Mouse (Mus musculus) right cerebral cortex, postnatal 36 days (tissue): ENCODE results near the gene Mis12.

Experiments
- DNase-seq, 2 experiments: peaks; one replicate each; pipeline ENCODE4 v3.0.0; 2022; ENCODE audit warnings: low spot score in 2 of 2, mixed read lengths in 1 of 2

The Mis12 gene

GRCm38 (mm10) chr11:71019201-71020068, at the start of gene Mis12, which contains the start of gene Derl2:
Gene Mis12 (plus strand): TSS chr11:71019611.
Gene Derl2 (minus strand): TSS chr11:71019841.
- peak; percentile 100 for DNase-seq

GRCm38 (mm10) chr11:70969821-70970559, 49.4 kb upstream of the Mis12 start, which contains the start of the genes Nup88 and Rpain:
Gene Nup88 (minus strand): TSS chr11:70969973.
Gene Rpain (plus strand): TSS chr11:70970213.
- peak; percentile 94 to 95 for DNase-seq

DNA sequence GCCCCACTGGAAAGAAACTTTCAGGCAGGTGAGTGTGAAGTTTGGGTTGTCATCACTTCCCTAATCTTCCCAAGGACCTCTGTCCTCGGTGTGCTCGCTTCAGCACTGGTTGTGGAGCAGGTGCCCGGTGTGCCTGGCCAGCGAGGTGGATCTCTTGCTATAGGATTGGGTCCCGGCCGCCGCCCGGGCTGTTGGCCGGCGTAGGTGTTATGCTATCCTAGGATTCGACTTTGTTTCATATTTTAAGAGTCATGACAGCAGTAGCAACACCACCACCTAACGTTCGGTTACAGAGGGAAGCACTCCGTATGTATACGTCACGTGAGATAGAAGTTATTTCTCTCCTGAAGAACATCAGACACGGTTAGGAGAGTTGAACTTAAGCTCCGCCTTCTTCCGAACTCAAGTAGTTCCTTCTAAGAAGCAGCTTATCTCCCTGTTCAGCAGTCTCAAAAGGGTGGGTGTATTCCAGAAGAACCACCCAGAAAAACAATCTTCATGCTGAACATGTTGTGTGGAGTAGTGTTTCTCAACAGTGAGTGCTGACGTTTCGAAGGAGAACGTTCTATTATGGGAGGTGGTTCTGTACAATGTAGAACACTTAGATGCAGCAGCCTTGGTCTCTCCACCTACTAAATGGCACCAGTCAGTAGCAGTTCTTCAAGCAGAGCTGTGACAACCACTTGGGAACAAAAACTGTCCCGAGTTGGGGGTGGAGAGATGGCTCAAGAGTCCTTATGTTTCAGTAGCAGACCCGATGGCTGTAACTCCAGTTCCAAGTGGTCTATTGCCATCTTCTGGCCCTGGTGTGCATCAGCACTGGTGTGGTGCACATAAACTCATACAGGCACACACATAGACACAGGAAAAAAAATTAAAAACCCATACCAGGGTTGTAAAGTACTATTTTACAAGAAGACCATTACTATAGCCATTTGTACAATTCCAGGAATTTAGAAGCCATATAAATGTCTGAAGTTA, 48.6 kb upstream of the Mis12 start:
- no peak for DNase-seq

DNA sequence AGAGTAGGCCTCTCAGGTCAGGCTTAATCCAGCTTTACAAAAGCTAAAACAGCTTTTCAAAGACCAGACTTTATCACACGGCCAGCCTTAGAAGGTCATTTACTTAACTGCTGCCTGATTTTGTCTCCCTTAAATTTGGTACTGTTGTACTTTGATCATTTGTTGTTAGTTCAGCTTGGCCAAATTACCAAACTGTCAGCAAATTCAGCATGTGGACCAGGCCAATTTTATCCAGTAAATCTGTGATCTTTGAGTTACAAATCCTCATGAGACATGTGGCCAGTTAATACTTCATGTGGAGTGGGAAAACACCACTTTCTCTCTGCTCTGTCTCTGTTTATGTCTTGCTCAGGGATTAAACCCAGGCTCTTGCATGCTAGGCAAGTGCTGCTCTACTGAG, 46.8 kb upstream of the Mis12 start:
- no peak for DNase-seq

- DNase-seq: no peak
Measured at GRCm38 (mm10) chr11:70973947-70974346, 45.5 kb upstream of the Mis12 start.

DNA sequence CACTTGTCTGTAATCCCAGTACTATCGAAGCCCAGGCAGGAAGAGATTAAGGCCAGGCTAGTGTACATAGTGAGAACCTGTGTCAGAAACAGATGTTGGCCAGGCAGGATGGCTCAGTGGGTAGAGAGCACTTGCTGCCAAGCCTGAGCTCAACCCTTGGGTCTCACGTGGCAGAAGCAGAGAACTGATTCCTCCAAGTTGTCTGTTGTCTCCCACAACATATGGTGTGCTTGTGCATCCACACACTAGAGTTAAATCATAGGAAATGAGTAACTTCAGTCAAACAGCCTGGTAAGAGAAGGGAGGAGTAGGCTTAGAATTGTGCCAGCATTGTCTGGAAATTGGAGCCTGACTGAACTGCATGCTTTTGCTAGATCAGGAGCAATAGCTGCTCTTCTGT, 44.2 kb upstream of the Mis12 start:
- DNase-seq: no peak

- DNase-seq: no peak
Measured at GRCm38 (mm10) chr11:70977293-70977692, 42.1 kb upstream of the Mis12 start.

- DNase-seq: no peak
Measured at GRCm38 (mm10) chr11:70980232-70980631, 39.2 kb upstream of the Mis12 start.

- no peak for DNase-seq
Measured at GRCm38 (mm10) chr11:70980751-70981510, 38.5 kb upstream of the Mis12 start.

- DNase-seq: no peak
Measured at GRCm38 (mm10) chr11:70982030-70982429, 37.4 kb upstream of the Mis12 start.

GRCm38 (mm10) chr11:70982557-70983228, 36.7 kb upstream of the Mis12 start, which contains the start of gene C1qbp:
Gene C1qbp (minus strand): TSS chr11:70983026.
- peak; percentile 85 to 91 for DNase-seq

DNA sequence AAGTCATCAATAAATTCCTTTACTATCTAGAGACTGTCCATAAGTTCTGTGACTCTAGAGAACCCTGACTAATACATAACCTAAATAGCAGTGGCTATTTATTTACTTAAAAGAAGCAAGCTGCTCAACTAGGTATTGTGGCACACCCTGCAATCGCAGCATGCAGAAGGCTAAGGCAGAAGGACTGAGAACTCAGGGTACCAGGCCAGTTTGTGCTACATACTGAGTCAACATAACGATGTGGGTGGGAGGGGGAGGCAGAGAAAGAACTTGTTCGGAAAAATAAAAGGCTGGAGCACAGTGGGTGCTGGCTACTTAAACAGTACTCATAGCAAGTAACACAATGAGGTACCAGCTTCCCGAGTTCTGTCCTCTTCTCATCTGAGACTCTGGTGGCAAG, 18.2 kb upstream of the Mis12 start:
- DNase-seq: peak in 1 of 2 experiments; percentile 36

DNA sequence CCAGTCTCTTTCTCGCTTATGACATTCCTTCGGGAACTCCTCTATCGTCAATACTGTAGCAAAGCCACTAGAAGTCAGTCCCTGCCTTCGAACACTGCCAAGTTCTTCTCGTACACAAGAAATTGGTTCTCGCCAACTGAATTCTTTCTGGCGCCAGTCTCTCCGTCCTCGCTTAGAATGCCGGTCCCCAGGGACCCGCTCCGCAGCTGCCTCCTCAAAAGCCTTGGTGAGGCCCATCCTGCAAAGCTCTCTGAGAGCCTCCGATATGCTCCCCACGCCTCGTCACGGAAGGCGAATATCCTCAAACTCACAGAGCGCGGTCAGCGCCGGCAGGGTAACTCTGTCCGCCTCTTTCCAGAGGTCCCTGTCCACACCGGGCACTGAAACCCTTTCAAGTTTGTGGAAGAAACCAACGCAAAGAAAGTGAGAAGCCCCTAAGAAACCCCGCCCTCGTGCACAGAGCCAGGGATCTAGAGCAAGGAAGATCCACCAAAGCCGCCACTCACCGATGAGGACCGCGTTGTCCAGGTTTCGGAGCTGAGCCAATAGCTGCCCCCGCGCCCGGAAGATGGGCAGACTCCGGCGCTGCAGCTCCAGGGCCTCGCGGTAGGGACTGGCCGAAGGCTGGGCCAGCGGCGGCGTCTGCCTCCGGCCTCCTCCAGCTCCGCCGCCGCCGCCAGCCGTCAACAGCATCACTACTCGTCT, 15.6 kb upstream of the Mis12 start:
- DNase-seq: peak in 1 of 2 experiments; percentile 53

DNA sequence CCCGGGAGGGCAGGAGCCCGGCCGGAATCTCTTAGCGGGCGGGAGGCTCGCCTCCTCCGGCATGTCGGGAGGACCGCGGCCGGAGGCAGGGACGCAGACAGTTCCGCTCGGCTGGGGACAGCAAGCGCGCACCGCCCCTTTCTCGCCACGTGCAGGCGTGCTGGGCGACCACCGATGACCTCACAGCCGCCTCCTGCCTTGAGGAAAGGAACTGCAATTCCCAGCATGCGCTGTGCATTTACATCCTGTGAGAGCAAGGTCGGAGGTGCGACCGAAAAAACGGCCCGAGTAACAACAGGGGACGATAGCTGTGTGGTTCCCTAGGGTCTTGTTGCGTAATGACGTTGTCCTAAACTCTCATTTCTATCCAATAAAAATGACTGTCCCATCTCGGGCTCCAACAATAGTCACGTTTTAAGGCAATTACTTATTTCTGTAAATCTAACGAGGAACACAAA, 15.1 kb upstream of the Mis12 start, which contains the start of gene Dhx33:
TSS of gene Dhx33 (minus strand) at position 122 of the 458 bp plus-strand sequence.
- peak; percentile 97 to 98 for DNase-seq

DNA sequence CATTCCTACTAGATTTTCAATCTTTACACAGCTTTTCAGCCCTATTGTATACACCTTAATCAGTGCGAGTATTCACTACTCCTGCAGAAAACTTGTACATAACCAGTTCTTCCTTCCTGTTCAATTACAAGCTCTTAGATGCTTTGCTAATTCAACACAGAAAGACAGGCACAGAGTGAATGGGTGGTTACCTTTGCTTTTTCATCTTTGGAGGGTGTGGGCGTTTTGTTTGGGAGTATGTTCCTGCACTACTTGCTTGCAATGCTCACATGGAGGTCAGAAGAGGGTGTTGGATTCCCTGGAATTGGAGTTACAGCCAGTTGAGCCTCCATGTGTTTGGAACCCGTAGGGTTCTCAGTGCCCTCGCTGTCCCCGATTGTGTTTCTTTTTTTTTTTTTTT, 14.4 kb upstream of the Mis12 start:
- DNase-seq: no peak

DNA sequence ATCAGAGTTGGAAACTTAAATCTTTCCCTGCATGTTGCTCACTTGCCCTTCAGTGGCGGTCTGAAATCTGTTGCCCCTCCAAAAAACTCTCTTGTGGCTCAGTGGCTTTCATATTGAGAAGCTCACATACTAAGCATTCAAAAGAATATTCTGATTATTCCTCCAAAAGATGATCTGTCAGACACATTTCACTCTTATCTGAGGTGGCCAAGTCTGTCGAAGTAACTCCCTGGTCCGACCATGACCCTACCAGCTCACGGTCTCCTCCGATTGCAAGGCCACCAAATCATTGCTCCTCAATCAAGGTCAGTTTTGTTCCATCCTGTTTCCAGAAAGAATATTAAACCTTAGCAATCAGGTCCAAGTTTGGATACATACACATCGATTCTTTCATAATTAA, 12.4 kb upstream of the Mis12 start:
- DNase-seq: no peak

- DNase-seq: no peak
Measured at GRCm38 (mm10) chr11:71007831-71008230, 11.6 kb upstream of the Mis12 start.

- DNase-seq: no peak
Measured at GRCm38 (mm10) chr11:71008321-71008720, 11.1 kb upstream of the Mis12 start.

DNA sequence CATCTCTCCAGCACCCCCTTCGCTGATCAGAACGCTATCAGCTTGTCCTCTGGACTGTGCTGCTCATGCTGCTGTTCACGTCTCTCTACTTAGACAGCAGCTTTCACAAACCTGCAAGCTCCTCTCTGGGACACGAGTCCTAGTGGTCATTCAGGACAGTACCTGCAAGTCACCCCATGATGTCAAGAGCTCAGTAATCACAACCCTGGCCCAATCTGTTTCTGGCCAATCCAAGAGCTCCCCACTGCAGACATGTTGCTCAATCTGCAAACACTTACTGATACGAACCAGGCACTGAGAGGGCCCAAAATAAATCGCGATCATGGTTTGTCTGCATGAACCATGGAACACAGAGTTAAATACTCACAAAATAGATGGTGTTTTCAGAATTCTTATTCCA, 6.7 kb upstream of the Mis12 start:
- no peak for DNase-seq
